Mouse (Mus musculus) testis, adult 2 months (tissue): ENCODE measurements around the gene Atp6v0e2.

ENCODE experiments used
- CTCF ChIP-seq: fragments of 200-500 bp; IDR thresholded peaks from 2 replicates; pipeline ENCODE4 v1.5.1; 2012; ENCODE audit warnings: low read depth, mild to moderate bottlenecking, inconsistent platforms, low read length, moderate library complexity; ENCODE audit not compliant: control insufficient read depth, insufficient read depth, insufficient replicate concordance
- POLR2A ChIP-seq: fragments of 200-500 bp; IDR thresholded peaks from 2 replicates; pipeline ENCODE4 v1.6.1; 2012; ENCODE audit warnings: low read depth, mild to moderate bottlenecking, inconsistent platforms, low read length, moderate library complexity; ENCODE audit not compliant: control insufficient read depth

DNA sequence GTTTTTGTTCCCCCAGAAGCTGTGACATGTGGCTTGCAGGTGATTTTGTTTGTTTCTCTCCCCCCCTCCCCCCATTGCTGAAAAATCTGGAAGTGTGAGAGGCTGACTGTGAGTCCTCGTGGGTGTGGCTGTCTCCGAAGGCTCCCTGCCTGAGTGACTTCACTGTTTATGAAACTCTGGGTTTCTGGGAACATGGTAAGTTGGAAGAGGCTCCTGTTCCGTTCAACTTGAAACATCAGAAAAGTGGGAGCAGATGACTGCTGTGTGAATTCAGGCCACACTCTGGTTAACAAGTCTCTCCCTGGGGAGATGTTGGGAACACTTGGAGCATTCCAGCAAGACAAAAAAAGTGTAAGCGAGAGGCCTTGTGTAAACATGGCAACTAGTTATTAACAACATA lies 9.4 kb downstream of the Atp6v0e2 start:
- TF ChIP-seq CTCF: no peak
- TF ChIP-seq POLR2A: no peak
